Mouse (Mus musculus) heart, adult 8-10 months (tissue): ENCODE measurements around the gene Dok3. TPM values are rescaled to one million over a fixed set of nuclear protein-coding genes. Genes with fewer than 3 reads are reported as not detected.

Experiments
- DNase-seq: peaks from one replicate; pipeline ENCODE4 v3.0.0; 2022; ENCODE audit warnings: low spot score
- microRNA-seq: library from miRNA; unstranded; fragments of <30 nt; microRNA quantifications from one replicate; pipeline ENCODE4 v1.2.0, GENCODE M21; 2022
- total RNA-seq, 4 experiments: library from RNA; stranded (reverse); gene quantifications; 2 replicates each; pipeline ENCODE4 v1.2.4; 2022

The Dok3 gene
- total RNA-seq, 4 experiments from 2014 or later = 0.97 to 3.8 (median 1.4) TPM

- no peak for DNase-seq
These were observed 51.6 kb downstream of the Dok3 start for GRCm38 (mm10) chr13:55477492-55477891.

GRCm38 (mm10) chr13:55476256-55476655 is 52.8 kb downstream of the Dok3 start:
- no peak for DNase-seq

DNA sequence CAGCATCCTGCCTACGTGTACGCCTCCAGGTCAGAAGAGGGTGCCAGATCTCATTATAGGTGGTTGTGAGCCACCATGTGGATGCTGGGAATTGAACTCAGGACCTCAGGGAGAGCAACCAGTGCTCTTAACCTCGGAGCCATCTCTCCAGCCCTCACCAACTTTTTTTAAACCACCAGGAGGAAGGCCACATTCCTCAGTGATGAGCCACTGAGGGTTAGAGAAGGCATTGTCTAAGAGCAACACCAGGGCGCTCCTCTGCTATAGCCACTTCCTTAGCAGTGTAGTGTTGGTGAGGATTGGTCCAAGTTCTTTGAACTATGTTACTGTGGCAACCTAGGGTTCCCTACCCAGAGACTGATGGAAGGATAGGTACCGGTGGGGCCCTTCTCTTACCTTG is 53.3 kb downstream of the Dok3 start:
- DNase-seq = no peak

DNA sequence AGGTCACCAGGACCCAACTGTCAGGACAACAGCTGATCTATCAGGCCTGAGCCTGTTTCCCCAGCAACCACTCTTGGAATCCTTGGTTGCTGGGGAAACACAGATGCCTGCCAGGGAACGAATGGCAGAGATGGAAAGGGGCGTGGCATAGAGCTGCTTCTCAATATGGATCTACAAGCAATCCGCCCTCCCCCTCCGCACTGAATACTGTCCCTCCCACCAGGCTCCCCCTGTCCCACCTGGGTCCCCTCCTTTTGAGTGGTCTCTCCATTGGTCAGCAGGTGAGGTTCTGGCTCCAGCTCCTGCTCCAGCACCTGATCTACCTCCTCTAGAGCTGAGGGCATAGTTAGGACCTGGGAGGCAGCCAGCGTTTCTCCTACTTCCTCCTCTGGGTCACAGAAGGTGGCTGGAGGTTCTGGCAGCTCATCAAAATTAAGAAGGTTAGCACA is 54.5 kb downstream of the Dok3 start:
- DNase-seq = no peak

- DNase-seq = no peak
These were observed 55.1 kb downstream of the Dok3 start for GRCm38 (mm10) chr13:55473961-55474360.

Small RNA genes within 50 kb of the gene (microRNA-seq; reads per million reads assigned to microRNA genes)
- 1.1 reads per million for gene Mir6944
- not detected for gene Mir6945

Other genes starting within 250 kb of the Dok3 start
- gene Prelid1, start 208.8 kb downstream of the Dok3 start, total RNA-seq = 10 to 100 TPM; 31.4 to 47.5 (median 39.6) TPM
- gene Rab24, start 207.3 kb downstream of the Dok3 start, total RNA-seq = 10 to 100 TPM; 29.4 to 47.1 (median 38.3) TPM
- gene Mxd3, start 199.5 kb downstream of the Dok3 start, total RNA-seq = under 1 TPM in 2 of 4 experiments, not detected in 2; 0.46 to 0.97 TPM
- gene Lman2, start 166.5 kb downstream of the Dok3 start, total RNA-seq = 10 to 100 TPM; 50.1 to 52.8 (median 51.7) TPM
- gene Rgs14, start 159.6 kb downstream of the Dok3 start, total RNA-seq = under 1 TPM; 0.19 to 0.80 (median 0.41) TPM
- not detected for gene Slc34a1, start 131.1 kb downstream of the Dok3 start, total RNA-seq
- gene Pfn3, start 114.1 kb downstream of the Dok3 start, total RNA-seq = not detected
- not detected for gene F12, start 102.5 kb downstream of the Dok3 start, total RNA-seq
- 10 to 100 TPM; 14.9 to 19.0 (median 16.6) TPM for gene Grk6, start 84.2 kb downstream of the Dok3 start, total RNA-seq
- 1 to 10 TPM in 1 of 4 experiments, under 1 TPM in 3; 0.44 to 1.2 (median 0.65) TPM for gene Prr7, start 65.0 kb downstream of the Dok3 start, total RNA-seq
- 1 to 10 TPM; 3.8 to 6.4 (median 5.1) TPM for gene Dbn1, start 41.2 kb downstream of the Dok3 start, total RNA-seq
- gene Pdlim7, start 15.6 kb downstream of the Dok3 start, total RNA-seq = 10 to 100 TPM; 38.4 to 49.4 (median 49.0) TPM
- gene Ddx41, start 7.4 kb upstream of the Dok3 start, total RNA-seq = 10 to 100 TPM; 11.8 to 17.0 (median 13.7) TPM
- gene Fam193b, start 41.8 kb upstream of the Dok3 start, total RNA-seq = 10 to 100 TPM; 11.5 to 18.3 (median 13.6) TPM
- 100 to 1,000 TPM in 1 of 4 experiments, 10 to 100 TPM in 3; 80.6 to 102 (median 90.0) TPM for gene Tmed9, start 44.4 kb upstream of the Dok3 start, total RNA-seq
- gene B4galt7, start 70.6 kb upstream of the Dok3 start, total RNA-seq = 1 to 10 TPM; 8.0 to 9.1 (median 8.8) TPM
- 10 to 100 TPM; 10.1 to 12.8 (median 11.7) TPM for gene Caml, start 93.7 kb upstream of the Dok3 start, total RNA-seq
- 10 to 100 TPM; 17.7 to 24.8 (median 20.2) TPM for gene Ddx46, start 105.7 kb upstream of the Dok3 start, total RNA-seq
- 10 to 100 TPM; 37.8 to 39.8 (median 39.2) TPM for gene B230219D22Rik, start 163.8 kb upstream of the Dok3 start, total RNA-seq
- gene Txndc15, start 185.4 kb upstream of the Dok3 start, total RNA-seq = 10 to 100 TPM; 43.3 to 50.2 (median 45.4) TPM
- gene Pcbd2, start 198.1 kb upstream of the Dok3 start, total RNA-seq = 10 to 100 TPM; 48.8 to 59.2 (median 53.4) TPM